Mouse (Mus musculus) myocyte (in vitro differentiated cells): ENCODE measurements around the gene Vtcn1.

ENCODE experiments used
- CEBPB ChIP-seq: IDR thresholded peaks from 2 replicates; pipeline ENCODE4 v1.6.1; 2011; ENCODE audit warnings: mild to moderate bottlenecking, moderate library complexity; ENCODE audit not compliant: poor library complexity, insufficient read depth, severe bottlenecking
- E2F4 ChIP-seq: IDR thresholded peaks from one replicate; pipeline ENCODE4 v1.6.1; 2011; ENCODE audit warnings: mild to moderate bottlenecking, control low read depth, moderate library complexity; ENCODE audit not compliant: insufficient read depth
- MYOG ChIP-seq, 3 experiments: IDR thresholded peaks; one replicate each; pipeline ENCODE4 v1.6.1; 2011; ENCODE audit warnings: control low read depth in 2 of 3, low read depth in 2 of 3, mild to moderate bottlenecking in 2 of 3; ENCODE audit not compliant: insufficient read length in 2 of 3, control insufficient read depth in 1 of 3, insufficient read depth in 1 of 3
- POLR2A ChIP-seq: IDR thresholded peaks from one replicate; pipeline ENCODE4 v1.6.1; 2011; ENCODE audit warnings: low read depth, mild to moderate bottlenecking, control low read depth, moderate library complexity; ENCODE audit not compliant: insufficient read length
- POLR2AphosphoS2 ChIP-seq: IDR thresholded peaks from one replicate; pipeline ENCODE4 v1.6.1; 2011; ENCODE audit warnings: low read depth, control low read depth; ENCODE audit not compliant: insufficient read length
- REST ChIP-seq: IDR thresholded peaks from one replicate; pipeline ENCODE4 v1.6.1; 2011; ENCODE audit warnings: mild to moderate bottlenecking, control low read depth, moderate library complexity; ENCODE audit not compliant: insufficient read depth, insufficient read length
- TCF12 ChIP-seq: IDR thresholded peaks from one replicate; pipeline ENCODE4 v1.6.1; 2011; ENCODE audit warnings: mild to moderate bottlenecking, control low read depth; ENCODE audit not compliant: poor library complexity, insufficient read depth, severe bottlenecking

- TF ChIP-seq TCF12 (no peak), POLR2A (no peak), E2F4 (no peak), CEBPB (no peak), POLR2AphosphoS2 (no peak), MYOG (IDR thresholded peaks at IDR 0.05; ENCODE audit: control insufficient read depth in 1 of 3, insufficient read depth in 1 of 3, insufficient read length in 2 of 3, low read depth in 2 of 3) (no peak), REST (no peak)
These were observed 31.9 kb downstream of the Vtcn1 start for GRCm38 (mm10) chr3:100857139-100857538.
